Mouse (Mus musculus): ENCODE results near the gene Knstrn.

Knstrn gene

GRCm38 (mm10) chr2:118813981-118814836 is at the start of gene Knstrn:
TSS of gene Knstrn (plus strand) at chr2:118814003.
- peak; percentile 76 for DNase-seq (ENCODE audit: low spot score in 2 of 2)

GRCm38 (mm10) chr2:118764094-118764831 is 49.5 kb upstream of the Knstrn start:
- DNase-seq (ENCODE audit: low spot score in 2 of 2), result no peak

- DNase-seq (ENCODE audit: low spot score in 2 of 2), result no peak
Measured at GRCm38 (mm10) chr2:118764875-118765274, 48.9 kb upstream of the Knstrn start.

- no peak for DNase-seq (ENCODE audit: low spot score in 2 of 2)
Measured at GRCm38 (mm10) chr2:118766041-118767033, 47.5 kb upstream of the Knstrn start.

- no peak for DNase-seq (ENCODE audit: low spot score in 2 of 2)
Measured at GRCm38 (mm10) chr2:118772158-118772874, 41.5 kb upstream of the Knstrn start, which contains the start of gene Phgr1. TSS of gene Phgr1 (plus strand) at chr2:118772769.

- no peak for DNase-seq (ENCODE audit: low spot score in 2 of 2)
Measured at GRCm38 (mm10) chr2:118774536-118774935, 39.3 kb upstream of the Knstrn start.

- no peak for DNase-seq (ENCODE audit: low spot score in 2 of 2)
Measured at GRCm38 (mm10) chr2:118775396-118775795, 38.4 kb upstream of the Knstrn start.

- peak; percentile 68 to 81 for DNase-seq (ENCODE audit: low spot score in 2 of 2)
Measured at GRCm38 (mm10) chr2:118775846-118776245, 38.0 kb upstream of the Knstrn start.

GRCm38 (mm10) chr2:118776295-118776694 is 37.5 kb upstream of the Knstrn start:
- no peak for DNase-seq (ENCODE audit: low spot score in 2 of 2)

GRCm38 (mm10) chr2:118778418-118778817 is 35.4 kb upstream of the Knstrn start:
- DNase-seq (ENCODE audit: low spot score in 2 of 2), result no peak

- no peak for DNase-seq (ENCODE audit: low spot score in 2 of 2)
Measured at GRCm38 (mm10) chr2:118779065-118779464, 34.7 kb upstream of the Knstrn start.

- DNase-seq (ENCODE audit: low spot score in 2 of 2), result peak; percentile 93
Measured at GRCm38 (mm10) chr2:118779504-118780480, 34.0 kb upstream of the Knstrn start, which contains the start of gene Disp2. TSS of gene Disp2 (plus strand) at chr2:118779719.

- DNase-seq (ENCODE audit: low spot score in 2 of 2), result no peak
Measured at GRCm38 (mm10) chr2:118781115-118781514, 32.7 kb upstream of the Knstrn start.

GRCm38 (mm10) chr2:118782303-118782702 is 31.5 kb upstream of the Knstrn start:
- DNase-seq (ENCODE audit: low spot score in 2 of 2), result no peak

GRCm38 (mm10) chr2:118783093-118783492 is 30.7 kb upstream of the Knstrn start:
- DNase-seq (ENCODE audit: low spot score in 2 of 2), result no peak

GRCm38 (mm10) chr2:118783663-118784062 is 30.1 kb upstream of the Knstrn start:
- DNase-seq (ENCODE audit: low spot score in 2 of 2), result no peak

- no peak for DNase-seq (ENCODE audit: low spot score in 2 of 2)
Measured at GRCm38 (mm10) chr2:118786525-118786924, 27.3 kb upstream of the Knstrn start.

GRCm38 (mm10) chr2:118789501-118789900 is 24.3 kb upstream of the Knstrn start:
- no peak for DNase-seq (ENCODE audit: low spot score in 2 of 2)

GRCm38 (mm10) chr2:118790221-118790550 is 23.6 kb upstream of the Knstrn start:
- no peak for DNase-seq (ENCODE audit: low spot score in 2 of 2)

Data from right cerebral cortex, postnatal 36 days (tissue).